Mouse (Mus musculus): Measurements from ENCODE around the gene T2.

T2 gene

DNA sequence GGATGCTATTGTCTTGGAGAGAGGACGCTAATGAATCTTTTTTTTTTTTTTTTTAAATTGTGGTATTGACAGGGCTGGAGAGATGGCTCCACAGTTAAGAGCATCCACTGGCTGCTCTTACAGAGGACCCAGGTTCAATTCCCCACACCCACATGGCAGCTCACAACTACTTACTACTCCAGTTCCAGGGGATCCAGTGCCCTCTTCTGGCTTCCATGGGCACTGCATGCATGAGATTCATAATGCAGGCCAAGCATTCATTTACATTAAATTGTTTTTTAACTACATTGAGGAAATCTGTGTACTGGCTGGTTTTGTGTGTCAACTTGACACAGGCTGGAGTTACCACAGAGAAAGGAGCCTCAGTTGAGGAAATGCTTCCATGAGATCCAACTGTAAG lies 64.9 kb downstream of the T2 start:
- DNase-seq = no peak

DNA sequence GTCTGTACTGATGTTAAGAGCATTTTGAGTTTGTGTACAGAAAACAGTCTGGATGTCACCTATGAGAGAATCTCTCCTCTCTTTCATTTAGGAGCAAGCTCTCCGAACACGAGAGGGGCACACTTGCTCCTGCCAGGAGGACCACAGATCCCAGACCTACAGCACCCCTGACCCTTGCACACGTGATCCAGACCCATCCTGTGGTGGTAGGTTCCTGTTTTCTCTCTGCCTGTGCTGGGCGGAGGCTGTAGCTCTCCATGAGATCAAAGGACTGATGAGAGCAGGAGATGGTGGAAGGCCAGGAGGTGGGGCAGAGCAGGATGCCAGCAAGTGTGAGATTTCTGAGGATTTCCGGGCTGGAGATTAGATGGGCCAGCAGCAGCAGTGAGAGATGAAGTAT lies 65.7 kb downstream of the T2 start:
- no peak for DNase-seq

GRCm38 (mm10) chr17:8423283-8423682 lies 67.5 kb downstream of the T2 start:
- peak; percentile 39 for DNase-seq

DNA sequence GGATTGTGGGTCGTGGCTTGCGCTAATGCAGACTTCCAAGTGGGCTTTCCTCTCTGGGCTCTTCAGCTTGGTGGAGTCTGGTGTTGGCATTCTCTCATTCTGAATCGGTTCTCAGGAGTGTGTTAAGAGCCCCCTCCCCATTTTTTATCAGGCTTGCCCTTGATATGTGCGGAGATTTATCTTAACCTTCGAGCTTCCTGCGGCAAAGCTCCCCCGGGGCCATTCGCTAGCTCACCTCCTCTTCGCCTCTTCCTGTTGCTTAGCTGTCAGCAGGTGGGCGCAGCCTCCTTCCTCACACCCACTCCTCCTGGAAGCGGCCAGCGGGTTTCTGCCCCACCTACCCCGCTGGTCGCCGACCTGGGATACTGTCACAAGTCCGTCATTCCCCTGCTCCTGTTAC lies 73.6 kb downstream of the T2 start:
- no peak for DNase-seq

GRCm38 (mm10) chr17:8429896-8430295 lies 74.1 kb downstream of the T2 start:
- no peak for DNase-seq

- DNase-seq = no peak
Measured at GRCm38 (mm10) chr17:8432179-8432800, 76.5 kb downstream of the T2 start.

- DNase-seq = no peak
Measured at GRCm38 (mm10) chr17:8433121-8433977, 77.6 kb downstream of the T2 start.

DNA sequence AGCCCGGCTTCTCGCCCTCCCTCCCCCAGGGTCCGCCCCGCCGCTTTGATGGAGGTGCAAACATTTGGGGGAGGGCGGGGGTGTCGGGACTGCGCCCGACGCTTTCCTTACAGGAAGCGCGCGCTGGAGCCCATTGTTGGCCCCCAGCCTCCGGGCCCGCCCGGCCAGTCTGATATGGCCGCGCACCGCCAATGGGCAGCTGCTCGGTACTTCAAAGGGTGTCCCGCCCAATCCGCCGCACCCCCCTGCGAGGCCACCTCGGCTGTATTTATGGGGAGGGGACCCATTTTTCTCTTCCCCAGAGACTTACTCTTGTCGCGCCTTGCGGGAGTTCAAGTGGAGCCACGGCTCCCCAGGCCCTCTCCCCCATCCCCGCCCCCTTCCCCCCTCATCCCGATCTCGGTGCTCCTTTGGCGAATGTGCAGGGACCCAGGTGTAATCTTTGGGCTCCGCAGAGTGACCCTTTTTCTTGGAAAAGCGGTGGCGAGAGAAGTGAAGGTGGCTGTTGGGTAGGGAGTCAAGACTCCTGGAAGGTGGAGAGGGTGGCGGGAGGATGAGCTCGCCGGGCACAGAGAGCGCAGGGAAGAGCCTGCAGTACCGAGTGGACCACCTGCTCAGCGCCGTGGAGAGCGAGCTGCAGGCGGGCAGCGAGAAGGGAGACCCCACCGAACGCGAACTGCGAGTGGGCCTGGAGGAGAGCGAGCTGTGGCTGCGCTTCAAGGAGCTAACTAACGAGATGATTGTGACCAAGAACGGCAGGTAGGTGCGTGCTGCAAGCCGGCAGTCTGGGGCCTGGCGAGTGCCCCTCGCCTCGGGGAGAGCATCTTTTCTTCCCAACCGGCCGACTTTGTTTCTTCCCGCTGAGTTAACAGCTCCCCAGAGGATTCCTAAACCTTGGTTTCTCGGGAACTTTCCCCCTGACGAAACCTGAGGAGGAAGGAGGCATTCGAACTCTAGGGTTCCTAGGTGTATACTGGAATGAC lies 78.5 kb downstream of the T2 start, which contains the start of gene T:
Gene T, plus strand, starts transcription at position 446 of the 983 bp plus-strand sequence.
- DNase-seq = no peak

GRCm38 (mm10) chr17:8436184-8436583 lies 80.4 kb downstream of the T2 start:
- DNase-seq = no peak

DNA sequence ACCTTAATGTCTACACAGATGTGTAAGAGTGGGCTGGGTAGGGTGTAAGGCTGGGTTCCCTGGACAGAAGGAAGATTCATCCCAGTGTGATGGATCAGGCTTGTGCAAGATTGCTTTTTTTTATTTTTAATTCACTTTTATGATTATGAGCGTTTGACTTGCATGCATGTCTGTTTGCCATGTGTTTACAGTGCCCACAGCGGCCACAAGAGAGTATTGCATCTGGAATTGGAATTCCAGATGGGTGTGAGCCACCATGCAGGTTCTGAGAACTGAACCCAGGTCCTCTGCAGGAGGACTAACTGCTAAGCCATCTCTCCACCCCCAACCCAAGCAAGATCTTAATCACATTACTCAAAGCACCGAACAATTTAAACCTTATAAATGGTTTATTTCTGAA lies 88.3 kb downstream of the T2 start:
- DNase-seq = no peak

- DNase-seq = no peak
Measured at GRCm38 (mm10) chr17:8447676-8448192, 91.9 kb downstream of the T2 start.

- DNase-seq = no peak
Measured at GRCm38 (mm10) chr17:8448324-8448723, 92.5 kb downstream of the T2 start.

DNA sequence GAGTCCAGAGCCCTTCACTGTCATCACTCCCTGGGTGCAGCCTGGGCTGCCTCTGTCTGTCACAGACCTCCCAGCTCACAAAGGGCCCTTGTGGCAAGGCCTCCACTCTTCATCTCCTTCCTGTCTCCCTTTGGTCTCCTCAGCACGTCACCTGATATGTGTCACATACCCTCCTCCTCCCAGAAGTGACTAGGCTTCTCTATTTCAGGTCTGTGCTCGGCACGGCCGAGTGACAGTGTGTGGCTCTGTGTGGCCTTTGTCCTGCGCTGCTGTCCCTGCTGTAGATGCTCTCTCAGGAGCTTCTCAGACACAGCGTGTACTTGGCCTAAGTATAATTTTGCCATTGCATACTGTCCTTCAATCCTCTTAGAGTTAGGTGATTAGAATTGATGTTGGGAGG lies 99.4 kb downstream of the T2 start:
- no peak for DNase-seq

DNA sequence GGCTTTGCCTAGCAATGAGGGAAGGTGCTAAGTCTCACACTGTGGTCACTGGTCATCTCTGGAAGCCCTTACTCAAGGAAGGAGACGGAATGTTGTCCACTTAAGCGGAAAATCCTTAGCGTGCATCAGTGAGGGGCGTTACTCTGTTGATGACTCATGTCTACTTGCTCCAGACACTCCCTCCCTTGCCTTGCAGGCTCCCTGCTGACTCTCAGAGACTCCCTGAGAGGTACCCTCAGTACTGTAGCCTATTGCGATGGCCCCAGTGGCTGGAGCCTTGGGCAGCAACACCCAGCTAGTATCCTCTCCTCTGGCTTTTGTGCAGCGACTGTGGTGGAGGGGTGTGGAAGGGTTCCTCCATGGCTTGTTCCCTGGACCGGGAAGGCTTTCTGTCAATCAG lies 99.8 kb downstream of the T2 start:
- no peak for DNase-seq

DNA sequence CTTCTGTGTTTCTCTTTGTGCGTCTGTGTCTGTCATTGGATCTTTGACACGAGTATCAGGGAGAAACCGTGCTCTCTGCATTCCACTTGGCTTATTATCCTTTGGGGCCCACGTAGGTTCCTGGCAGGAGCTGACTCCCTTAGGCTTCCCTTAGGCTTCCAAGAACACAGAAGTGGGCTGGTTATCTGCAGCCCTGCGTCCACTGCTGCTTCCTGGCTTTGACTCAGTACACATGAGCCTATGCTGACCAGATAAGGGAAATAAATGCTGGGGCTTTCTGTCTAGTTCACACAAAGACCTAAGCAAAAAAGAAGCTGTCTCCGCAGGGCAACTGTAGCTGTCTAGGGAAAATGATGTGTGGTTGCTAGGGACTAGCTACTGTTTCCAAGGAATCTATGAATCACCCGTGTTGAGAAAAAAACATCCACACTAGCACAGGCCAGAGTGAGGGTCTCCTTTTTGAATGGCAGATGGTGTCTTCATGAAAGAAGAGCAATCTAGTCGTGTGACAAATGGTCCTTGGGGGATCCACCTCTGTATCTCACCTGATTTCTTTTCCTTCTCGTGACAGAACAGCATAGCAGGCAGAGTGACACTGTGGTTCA lies 101.2 kb downstream of the T2 start:
- no peak for DNase-seq

DNA sequence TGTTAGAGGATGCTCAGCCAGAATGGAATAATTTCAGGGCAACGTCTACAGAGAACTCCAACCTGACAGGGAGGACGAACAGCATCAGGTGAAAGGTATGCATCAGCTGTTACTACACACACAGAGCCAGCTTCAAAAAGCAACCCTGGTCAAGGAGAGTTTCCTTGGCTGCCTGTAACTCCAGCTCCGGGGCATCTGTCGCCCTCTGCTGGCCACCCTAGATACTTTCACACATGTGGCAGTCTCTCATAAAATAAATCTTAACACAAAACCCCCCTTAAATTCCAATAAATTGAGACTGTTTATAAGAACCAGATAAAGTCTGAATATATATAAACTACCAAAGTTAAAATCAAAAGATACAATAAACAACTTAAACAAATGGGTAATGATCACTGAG lies 105.8 kb downstream of the T2 start:
- peak; percentile 57 for DNase-seq

GRCm38 (mm10) chr17:8463482-8464128 lies 107.8 kb downstream of the T2 start:
- peak; percentile 65 for DNase-seq

DNA sequence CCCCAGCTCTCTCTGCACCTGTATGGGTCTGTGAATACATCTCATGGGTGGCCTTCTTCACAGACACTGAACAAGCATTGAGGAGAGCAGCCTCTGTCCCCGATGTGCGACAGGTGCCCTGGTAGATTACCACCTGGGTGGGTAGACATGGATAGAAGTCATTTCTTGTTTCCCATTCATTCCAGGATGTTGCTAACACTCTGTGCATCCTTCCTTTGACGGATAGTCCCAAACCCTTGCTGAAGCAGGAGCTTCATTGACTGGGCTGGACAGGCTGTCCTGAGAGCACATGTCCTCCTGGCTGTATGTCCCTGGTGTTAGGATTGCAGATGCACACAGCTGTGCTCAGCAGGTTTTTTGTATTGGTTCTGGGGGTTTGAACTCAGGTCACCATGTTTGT lies 112.0 kb downstream of the T2 start:
- no peak for DNase-seq

- peak; percentile 80 for DNase-seq
Measured at GRCm38 (mm10) chr17:8468716-8469344, 113.0 kb downstream of the T2 start.
